Mouse (Mus musculus) stomach, embryonic 16.5 days (tissue): ENCODE data around the gene Ostf1. TPM values are rescaled to one million over a fixed set of nuclear protein-coding genes. Genes with fewer than 3 reads are reported as not detected.

Source experiments
- ATAC-seq: fragments of 200-750 bp; cut with Nextera tagmentation; 2 replicates; pipeline ENCODE4 v1.8.0; 2017; ENCODE audit warnings: moderate number of reproducible peaks, moderate TSS enrichment; ENCODE audit not compliant: insufficient read depth, low FRiP score
- H3K27ac ChIP-seq: fragments of 300-500 bp; sonication (generic); 2 replicates; pipeline ENCODE4 v1.5.1; 2014; ENCODE audit warnings: low read length
- H3K27me3 ChIP-seq: fragments of 300-500 bp; sonication (generic); 2 replicates; pipeline ENCODE4 v1.6.1; 2014; ENCODE audit warnings: low read length, control low read depth, mixed read lengths; ENCODE audit not compliant: control insufficient read depth, insufficient read depth
- H3K36me3 ChIP-seq: fragments of 300-500 bp; sonication (generic); 2 replicates; pipeline ENCODE4 v1.6.1; 2014; ENCODE audit warnings: low read length; ENCODE audit not compliant: control insufficient read depth, insufficient read depth
- H3K4me1 ChIP-seq: fragments of 300-500 bp; sonication (generic); 2 replicates; pipeline ENCODE4 v1.6.1; 2014; ENCODE audit warnings: low read length, control low read depth, mixed read lengths; ENCODE audit not compliant: control insufficient read depth, insufficient read depth
- H3K4me2 ChIP-seq: fragments of 300-500 bp; sonication (generic); 2 replicates; pipeline ENCODE4 v1.6.1; 2014; ENCODE audit warnings: low read depth, low read length, mixed read lengths
- H3K4me3 ChIP-seq: fragments of 300-500 bp; sonication (generic); replicated peaks from 2 replicates; pipeline ENCODE4 v1.5.1; 2014; ENCODE audit warnings: mild to moderate bottlenecking, low read length
- H3K9ac ChIP-seq: fragments of 300-500 bp; sonication (generic); 2 replicates; pipeline ENCODE4 v1.6.1; 2014; ENCODE audit warnings: low read length
- H3K9me3 ChIP-seq: fragments of 300-500 bp; sonication (generic); replicated peaks from 2 replicates; pipeline ENCODE4 v1.6.1; 2016; ENCODE audit warnings: low read length, control low read depth; ENCODE audit not compliant: control insufficient read depth
- WGBS: fragments of 180-500 bp; shearing (Covaris S2); extraction: QIAGEN DNeasy Blood & Tissue Kit; methylation state at CpG from one replicate; pipeline ENCODE4 v1.1.7; 2014; 5-methylcytosine and 5-hydroxymethylcytosine counted together
- polyA plus RNA-seq: library from polyadenylated mRNA; unstranded; fragments of >200 nt; fragmentation: Nextera tagmentation; extraction: Ambion mirVana; gene quantifications from 2 replicates; pipeline ENCODE4 v1.2.1, GENCODE M21; 2015

Gene Ostf1
- polyA plus RNA-seq, 1 experiment from 2014 or later = 115 TPM

DNA sequence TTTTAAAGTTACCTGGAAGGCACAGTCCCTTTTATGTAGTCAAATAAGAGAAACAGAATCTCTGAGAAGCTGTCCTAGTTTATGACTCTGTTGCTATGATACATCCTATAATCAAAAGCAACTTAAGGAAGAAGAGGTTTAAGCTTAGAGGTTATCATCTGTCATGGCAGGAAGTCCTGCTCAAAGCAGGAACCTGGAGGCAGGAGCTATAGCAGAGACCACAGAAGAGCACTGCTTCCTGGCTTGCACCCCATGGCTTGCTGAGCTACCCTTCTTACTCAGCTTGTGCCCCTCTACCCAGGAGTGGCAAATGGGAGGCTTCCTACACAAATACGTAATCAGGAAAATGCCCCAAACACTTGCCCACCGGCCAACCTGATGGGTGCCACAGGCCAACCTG, 76.0 kb downstream of the Ostf1 start:
- no peak for ATAC-seq
- Histone ChIP-seq H3K4me3 (no peak overlapping the region), H3K4me1 (no peaks in the 10 kb centered on the region), H3K27ac (no peak overlapping the region), H3K36me3 (no peaks in the 10 kb centered on the region), H3K9me3 (no peaks in the 10 kb centered on the region), H3K27me3 (no peaks in the 10 kb centered on the region), H3K9ac (no peak overlapping the region), H3K4me2 (no peak overlapping the region)
- WGBS = 85% methylated on average over 2 of the region's 2 CpGs

DNA sequence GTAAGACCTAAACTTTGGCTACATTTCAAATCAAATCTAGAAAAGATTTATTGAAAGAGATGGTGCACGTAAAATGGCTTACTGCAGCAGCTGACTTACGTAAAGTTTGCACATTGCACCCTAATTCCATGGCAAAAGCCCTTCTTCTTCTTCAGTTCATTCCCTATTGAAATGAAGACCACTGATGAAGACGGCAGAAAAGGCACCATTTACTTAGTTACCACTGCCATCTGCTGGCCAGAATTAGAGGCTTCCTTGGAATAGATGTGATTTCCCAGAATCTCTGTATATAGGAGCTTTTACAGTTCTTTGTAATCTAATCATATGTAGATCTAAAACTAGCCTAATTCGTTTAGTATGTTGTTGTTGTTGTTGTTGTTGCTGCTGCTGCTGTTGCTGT, 83.0 kb downstream of the Ostf1 start:
- ATAC-seq = no peak
- Histone ChIP-seq H3K9ac (no peak overlapping the region), H3K27me3 (no peaks in the 10 kb centered on the region), H3K9me3 (no peaks in the 10 kb centered on the region), H3K4me2 (no peak overlapping the region), H3K27ac (no peak overlapping the region), H3K4me1 (no peaks in the 10 kb centered on the region), H3K4me3 (no peak overlapping the region), H3K36me3 (no peaks in the 10 kb centered on the region)
- 8% methylated on average over 4 of the region's 4 CpGs for WGBS

Other genes with a start within 250 kb of the Ostf1 start
- gene Nmrk1, start 127 bp upstream of the Ostf1 start, polyA plus RNA-seq = 12.1 and 14.9 TPM in 2 replicates
- 15.4 and 16.6 TPM in 2 replicates for gene Carnmt1, start 38.9 kb upstream of the Ostf1 start, polyA plus RNA-seq
- gene D030056L22Rik, start 81.4 kb upstream of the Ostf1 start, polyA plus RNA-seq = 16.4 and 17.8 TPM in 2 replicates
- 0.12 and 0.21 TPM in 2 replicates for gene Trpm6, start 118.2 kb upstream of the Ostf1 start, polyA plus RNA-seq